Mouse (Mus musculus) yolk sac, embryonic 10.5 days (tissue): ENCODE measurements at regions not wholly inside any gene's neighbourhood (a gene's known extent, or its start where the extent isn't known, plus 50 kb on each side); places are given as distances from the start of the nearest gene placed in this dataset.
A peak's percentile ranks its signal among the peaks of the same experiment; 100 is the strongest.
"Not testable (repeated sequence)": the region's sequence is repeated elsewhere in the genome, so short reads cannot be mapped to it uniquely, and the experiment has no call there.

Experiments
- DNase-seq: peaks from one replicate; pipeline ENCODE4 v3.0.0-alpha.2; 2017; ENCODE audit warnings: low spot score

- no peak for DNase-seq
Observed at GRCm38 (mm10) chr5:133937967-133938918, 161.3 kb upstream of the Castor2 start.

DNA sequence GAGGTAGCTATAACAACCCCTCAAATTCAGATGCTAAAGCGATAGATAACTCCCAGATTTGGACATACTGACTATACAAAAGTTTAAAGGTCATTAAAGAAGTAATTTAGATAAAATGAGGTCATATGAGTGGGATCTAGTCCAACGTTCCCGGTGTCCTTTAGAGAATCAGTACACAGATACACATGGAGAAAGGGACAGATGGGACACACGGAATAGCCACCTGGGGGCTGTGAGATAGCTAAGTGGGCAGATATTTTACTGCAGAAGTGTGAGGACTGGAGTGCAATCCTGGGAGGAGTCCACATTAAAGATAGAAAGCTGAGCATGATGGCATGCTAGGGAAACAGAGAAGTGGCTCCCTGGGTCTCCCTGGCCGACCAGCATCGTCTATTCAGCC lies 164.1 kb upstream of the Castor2 start:
- no peak for DNase-seq

DNA sequence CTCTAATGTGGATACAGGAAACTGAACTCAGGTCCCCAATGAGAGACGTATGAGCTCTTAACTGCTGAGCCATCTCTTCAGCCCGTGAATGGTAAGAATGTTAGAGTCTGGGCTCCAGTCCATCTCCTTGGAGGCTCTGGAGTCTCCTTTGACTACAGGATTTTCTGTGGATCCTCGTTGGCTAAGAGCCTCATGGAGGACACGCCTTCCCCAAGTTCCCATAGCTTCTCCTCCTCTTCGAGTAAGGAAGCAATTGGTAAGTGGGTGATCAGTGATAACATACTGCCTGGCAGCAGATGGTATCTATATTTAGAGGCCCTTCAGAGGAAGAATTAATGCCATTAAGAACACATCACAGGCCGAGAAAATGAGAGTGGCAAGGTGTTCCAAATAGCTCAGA lies 164.5 kb upstream of the Castor2 start:
- DNase-seq, result no peak

- DNase-seq, result no peak
Observed at GRCm38 (mm10) chr5:133930101-133930500, 169.4 kb upstream of the Castor2 start.

- DNase-seq, result no peak
Observed at GRCm38 (mm10) chr5:133927054-133927453, 172.5 kb upstream of the Castor2 start.

- DNase-seq, result no peak
Observed at GRCm38 (mm10) chr5:133925184-133925900, 174.2 kb upstream of the Castor2 start.

- no peak for DNase-seq
Observed at GRCm38 (mm10) chr5:133922181-133922580, 177.3 kb upstream of the Castor2 start.

GRCm38 (mm10) chr5:133915734-133916550 lies 183.6 kb upstream of the Castor2 start:
- no peak for DNase-seq

DNA sequence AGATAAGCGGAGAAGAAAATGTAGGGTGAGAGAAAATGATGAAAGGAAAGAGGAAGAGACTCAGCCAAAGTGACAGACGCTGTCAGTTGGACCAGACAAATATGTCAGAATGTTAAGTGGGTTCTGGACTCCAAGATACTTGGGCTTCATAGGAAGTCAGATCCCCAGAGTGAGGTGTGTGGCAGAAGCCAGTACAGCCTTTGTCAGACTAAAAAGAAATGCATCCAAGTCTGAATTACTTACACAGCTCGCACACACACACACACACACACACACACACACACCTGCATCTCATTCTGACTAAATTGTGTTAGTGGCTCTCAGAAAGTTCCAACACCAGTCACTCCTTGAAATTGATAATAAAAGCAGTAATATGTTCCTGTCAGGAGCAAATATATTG lies 192.1 kb upstream of the Castor2 start:
- no peak for DNase-seq

DNA sequence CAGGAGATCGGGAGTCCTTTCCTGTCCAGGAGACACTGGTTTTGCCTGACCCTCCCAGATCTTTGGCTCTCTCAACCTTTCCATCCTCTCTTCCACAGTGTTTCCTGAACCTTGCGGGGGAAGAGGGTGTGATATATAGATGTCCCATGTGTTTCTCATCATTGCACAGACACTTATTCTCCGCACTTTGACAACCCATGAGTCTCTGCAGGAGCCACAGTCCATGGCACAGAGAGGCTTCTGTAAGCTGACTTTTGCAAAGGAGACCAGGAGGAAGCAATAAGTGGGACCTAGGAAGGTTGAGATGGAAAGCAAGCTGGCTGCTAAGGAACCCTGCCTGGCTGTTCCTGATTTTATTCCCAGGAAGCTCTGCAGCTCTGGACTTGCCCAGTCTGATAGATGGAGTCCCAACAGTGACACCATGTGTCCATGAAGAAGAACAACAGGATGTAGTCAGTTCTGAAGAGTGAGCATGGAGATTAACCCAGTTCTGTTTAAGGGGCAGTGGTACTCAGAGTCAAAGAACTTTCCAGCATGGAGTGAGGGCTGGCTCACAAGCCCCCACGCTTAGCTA lies 201.4 kb upstream of the Castor2 start:
- peak; percentile 5 for DNase-seq

- DNase-seq, result no peak
Observed at GRCm38 (mm10) chr5:133890728-133891127, 208.8 kb upstream of the Castor2 start.

- DNase-seq, result no peak
Observed at GRCm38 (mm10) chr5:133889841-133890240, 209.7 kb upstream of the Castor2 start.

- DNase-seq, result no peak
Observed at GRCm38 (mm10) chr5:133885507-133885906, 214.0 kb upstream of the Castor2 start.

DNA sequence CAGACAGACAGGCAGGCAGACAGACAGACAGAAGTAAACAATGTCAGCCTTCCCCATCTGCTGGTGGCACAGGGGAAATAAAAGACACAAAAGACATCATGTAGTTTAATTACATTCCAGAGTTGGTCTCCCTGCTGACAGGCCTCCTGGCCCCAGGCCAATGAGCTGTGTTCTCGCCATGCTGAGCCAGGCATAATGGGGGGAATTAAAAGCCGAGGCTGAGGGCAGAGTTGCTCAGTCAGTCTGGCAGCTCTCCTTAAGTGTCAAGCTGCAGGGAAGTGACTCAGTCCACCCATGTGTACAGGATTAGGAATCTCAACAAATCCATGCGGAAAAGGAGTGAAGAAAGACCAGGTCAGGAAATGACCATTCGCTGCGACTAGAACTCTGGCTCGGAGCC lies 214.5 kb upstream of the Castor2 start:
- no peak for DNase-seq

DNA sequence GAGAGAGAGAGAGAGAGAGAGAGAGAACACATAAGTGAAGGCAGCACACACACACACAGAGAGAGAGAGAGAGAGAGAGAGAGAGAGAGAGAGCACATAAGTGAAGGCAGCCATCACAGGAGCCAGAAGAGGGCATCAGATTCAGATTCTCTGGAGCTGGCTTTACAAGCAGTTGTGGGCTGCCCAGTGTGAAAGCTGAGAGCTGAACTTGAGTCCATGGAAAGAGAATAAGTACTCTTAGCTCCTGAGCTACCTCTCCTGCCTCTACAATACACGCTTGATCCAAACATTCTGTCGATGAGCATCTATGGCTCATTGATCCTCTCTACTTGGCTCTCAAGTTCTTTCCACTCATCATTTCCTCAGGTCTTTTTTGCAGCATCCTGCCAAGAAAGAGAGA lies 214.9 kb upstream of the Castor2 start:
- DNase-seq, result no peak

GRCm38 (mm10) chr5:133844483-133844882 lies 255.0 kb upstream of the Castor2 start:
- no peak for DNase-seq

DNA sequence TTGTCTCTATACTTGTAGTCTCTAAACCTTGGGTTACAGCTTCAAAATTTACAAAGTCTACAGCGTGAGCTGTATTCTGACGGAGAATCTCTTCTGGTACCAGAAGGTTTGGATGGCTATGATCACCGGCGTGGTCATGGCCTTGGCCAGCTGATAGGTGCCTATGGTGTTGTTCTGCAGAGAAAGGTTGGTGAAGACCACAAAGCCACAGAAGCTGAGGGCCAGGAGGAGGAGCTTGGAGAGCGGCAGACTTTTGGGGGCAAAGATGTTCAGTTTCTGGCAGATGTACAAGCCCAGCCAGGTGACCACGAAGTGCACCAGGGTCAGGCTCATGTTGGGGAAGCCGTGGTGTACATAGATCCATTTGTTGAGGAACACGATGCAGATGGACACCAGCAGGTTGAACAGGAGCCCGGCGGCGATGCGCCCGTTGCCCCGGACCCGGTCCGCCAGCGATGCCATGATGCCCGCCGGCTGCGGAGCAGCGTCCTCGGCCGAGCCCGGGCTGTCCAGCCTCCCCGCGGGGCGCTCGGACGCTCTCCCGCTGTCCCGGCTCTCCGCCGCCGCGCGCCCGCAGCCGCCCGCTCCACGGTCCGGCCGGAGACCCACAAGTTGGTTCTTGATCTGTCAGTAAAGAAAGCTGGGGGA lies 257.3 kb upstream of the Castor2 start:
- DNase-seq, result not testable (repeated sequence)

- no peak for DNase-seq
Observed at GRCm38 (mm10) chr5:133838286-133838685, 261.2 kb upstream of the Castor2 start.

DNA sequence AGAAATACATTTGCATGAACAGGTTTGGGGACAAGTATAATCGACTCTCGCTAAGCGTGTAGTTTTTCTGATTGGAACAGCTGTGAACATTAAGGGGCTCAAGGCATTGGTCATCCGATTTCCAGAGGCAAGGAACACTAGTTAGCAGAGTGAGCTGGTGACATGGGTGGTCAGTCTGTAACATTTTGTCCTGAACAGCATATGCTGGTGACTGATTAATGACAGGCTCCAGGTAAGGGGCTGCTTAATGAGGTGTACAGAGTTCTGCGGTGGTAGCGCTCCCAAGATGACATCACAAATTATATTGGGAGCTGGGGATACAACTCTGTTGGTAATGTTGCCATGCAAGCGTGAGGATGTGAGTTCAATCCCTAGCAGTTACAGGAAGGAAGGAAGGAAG lies 266.3 kb upstream of the Castor2 start:
- DNase-seq, result no peak

DNA sequence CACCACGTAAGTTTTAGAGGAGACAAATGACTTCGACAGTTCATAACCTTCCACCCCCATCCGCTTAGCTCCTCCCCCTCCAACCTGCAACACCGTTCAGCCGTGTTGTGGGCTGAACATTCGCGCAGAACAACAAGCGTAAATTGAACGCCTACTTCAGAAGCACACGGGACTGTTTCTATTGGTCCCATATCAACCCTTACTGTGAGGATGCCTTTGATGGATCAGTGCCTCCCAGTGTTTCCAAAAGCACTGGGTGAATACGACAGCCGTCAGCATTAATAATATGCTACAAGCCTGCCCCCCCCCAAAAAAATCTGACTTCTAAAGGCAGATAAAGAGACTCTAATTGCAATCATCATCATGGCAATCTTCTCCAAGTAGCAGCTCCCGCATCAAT lies 271.3 kb upstream of the Castor2 start:
- no peak for DNase-seq

- DNase-seq, result no peak
Observed at GRCm38 (mm10) chr5:133823871-133824270, 275.6 kb upstream of the Castor2 start.
